Mouse (Mus musculus): ENCODE results near the gene Epor. TPM values are rescaled to one million over a fixed set of nuclear protein-coding genes. Genes with fewer than 3 reads are reported as not detected.

Epor gene
- polyA plus RNA-seq, 1 experiment, result 2.4 TPM

GRCm38 (mm10) chr9:21923036-21923435 is 40.3 kb downstream of the Epor start:
- H3K27ac ChIP-seq (ENCODE audit: insufficient read depth, low read depth, low read length), result no peak overlapping the region
- no peak for TF ChIP-seq POLR2A (IDR thresholded peaks at IDR 0.05; ENCODE audit: low read depth, low read length)
- no peak for TF ChIP-seq CTCF (IDR thresholded peaks at IDR 0.05; ENCODE audit: extremely low read depth, insufficient read length, insufficient replicate concordance, low read depth, low read length)
- H3K4me3 ChIP-seq (ENCODE audit: low read depth, low read length), result no peak overlapping the region
- peaks cover 17% of the 10 kb centered on the region for H3K4me1 ChIP-seq (ENCODE audit: control insufficient read depth, insufficient read depth, insufficient read length, low read length)
- H3K36me3 ChIP-seq (ENCODE audit: control insufficient read depth, insufficient read depth, low read length), result 0 out of 2 replicates have a peak, but pooled peaks cover 2% of the 10 kb centered on the region
- WGBS, result 90% methylated on average over 4 of the region's 4 CpGs
- no peaks in the 10 kb centered on the region for H3K27me3 ChIP-seq (ENCODE audit: control insufficient read depth, insufficient read depth, low read length)

DNA sequence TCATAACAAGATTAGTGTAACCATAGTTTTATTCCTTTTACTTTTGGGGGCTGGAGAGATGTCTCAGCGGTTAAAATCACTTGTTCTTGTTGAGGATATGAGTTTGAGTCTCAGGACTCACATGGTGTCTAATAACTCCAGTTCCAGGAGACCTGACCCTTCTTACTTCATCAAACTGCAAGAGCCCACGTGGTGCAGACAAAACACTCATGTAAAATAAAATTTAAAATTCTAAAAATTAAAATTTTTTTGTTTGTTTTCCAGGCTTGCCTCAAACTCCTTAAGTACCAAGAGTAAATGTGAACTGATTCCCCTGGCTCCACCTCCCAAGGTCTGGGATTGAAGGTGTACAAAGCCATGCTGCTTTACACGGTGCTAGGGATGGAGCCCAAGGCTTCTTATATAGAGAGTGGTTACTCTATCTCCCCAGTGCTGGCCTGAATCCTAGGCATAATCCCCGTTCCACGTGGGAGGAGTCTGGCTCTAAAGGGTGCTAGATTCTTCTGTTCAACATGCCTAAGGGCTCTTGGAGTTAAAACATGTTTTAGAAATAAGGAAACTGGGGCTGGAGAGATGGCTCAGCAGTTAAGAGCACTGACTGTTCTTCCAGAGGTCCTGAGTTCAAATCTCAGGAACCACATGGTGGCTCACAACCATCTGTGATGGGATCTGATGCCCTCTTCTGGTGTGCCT is 44.5 kb downstream of the Epor start:
- Histone ChIP-seq H3K27me3 (ENCODE audit: control insufficient read depth, insufficient read depth, low read length) (no peaks in the 10 kb centered on the region), H3K36me3 (ENCODE audit: control insufficient read depth, insufficient read depth, low read length) (no peaks in the 10 kb centered on the region), H3K4me1 (ENCODE audit: control insufficient read depth, insufficient read depth, insufficient read length, low read length) (peaks cover 11% of the 10 kb centered on the region), H3K4me3 (ENCODE audit: low read depth, low read length) (no peak overlapping the region), H3K27ac (ENCODE audit: insufficient read depth, low read depth, low read length) (no peak overlapping the region)
- TF ChIP-seq CTCF (IDR thresholded peaks at IDR 0.05; ENCODE audit: extremely low read depth, insufficient read length, insufficient replicate concordance, low read depth, low read length), result no peak
- no peak for TF ChIP-seq POLR2A (IDR thresholded peaks at IDR 0.05; ENCODE audit: low read depth, low read length)
- WGBS, result 37% methylated on average over 5 of the region's 5 CpGs

DNA sequence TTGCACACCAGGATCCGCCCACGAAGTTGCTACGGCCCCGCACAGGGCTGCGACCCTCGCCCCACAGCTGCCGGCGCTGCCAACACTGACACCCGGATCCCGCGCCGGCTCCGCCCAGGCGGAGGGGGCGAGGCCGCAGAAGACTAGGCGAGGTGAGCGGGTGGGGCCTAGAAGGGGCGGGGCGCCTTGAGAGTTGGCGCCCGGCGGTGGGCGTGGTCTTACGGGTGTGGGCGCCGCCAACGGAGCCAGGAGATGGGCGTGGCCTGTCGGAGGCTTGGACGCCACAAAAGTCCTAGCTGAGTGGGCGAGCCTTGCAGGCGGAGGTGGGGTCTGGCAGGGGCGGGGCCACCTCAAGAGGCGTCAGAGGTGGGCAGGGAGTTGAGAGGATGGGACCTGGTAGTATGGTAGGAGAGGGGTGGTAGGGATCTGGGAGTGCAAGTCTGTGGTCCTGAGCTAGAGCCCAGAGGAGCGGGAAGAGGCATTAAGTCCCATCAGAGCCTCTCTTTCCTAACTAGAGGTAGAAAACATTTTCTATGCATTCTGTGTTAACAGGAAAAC is 45.2 kb downstream of the Epor start, which contains the start of gene Rab3d:
TSS of gene Rab3d (minus strand) at position 158 of the 558 bp plus-strand sequence.
- peak within 1 kb of the TSS; percentile 45 for H3K27ac ChIP-seq (ENCODE audit: insufficient read depth, low read depth, low read length)
- TF ChIP-seq POLR2A (IDR thresholded peaks at IDR 0.05; ENCODE audit: low read depth, low read length) (peak; percentile 11; the same call in 1 of the 2 replicates), CTCF (IDR thresholded peaks at IDR 0.05; ENCODE audit: extremely low read depth, insufficient read length, insufficient replicate concordance, low read depth, low read length) (no peak)
- H3K36me3 ChIP-seq (ENCODE audit: control insufficient read depth, insufficient read depth, low read length), result peaks cover 1% of the 10 kb centered on the region; the same call in 1 of the 2 replicates
- H3K4me3 ChIP-seq (ENCODE audit: low read depth, low read length), result peak within 1 kb of the TSS; percentile 70
- peaks cover 9% of the 10 kb centered on the region for H3K4me1 ChIP-seq (ENCODE audit: control insufficient read depth, insufficient read depth, insufficient read length, low read length)
- WGBS, result under 1% methylated on average over 36 of the region's 36 CpGs
- no peaks in the 10 kb centered on the region for H3K27me3 ChIP-seq (ENCODE audit: control insufficient read depth, insufficient read depth, low read length)

- no peaks in the 10 kb centered on the region for H3K27me3 ChIP-seq (ENCODE audit: control insufficient read depth, insufficient read depth, low read length)
- peaks cover 9% of the 10 kb centered on the region for H3K4me1 ChIP-seq (ENCODE audit: control insufficient read depth, insufficient read depth, insufficient read length, low read length)
- H3K27ac ChIP-seq (ENCODE audit: insufficient read depth, low read depth, low read length), result peak overlapping the region; percentile 45
- WGBS, result 2% methylated on average over 35 of the region's 35 CpGs
- TF ChIP-seq CTCF (IDR thresholded peaks at IDR 0.05; ENCODE audit: extremely low read depth, insufficient read length, insufficient replicate concordance, low read depth, low read length) (no peak), POLR2A (IDR thresholded peaks at IDR 0.05; ENCODE audit: low read depth, low read length) (no peak)
- peak overlapping the region; percentile 70 for H3K4me3 ChIP-seq (ENCODE audit: low read depth, low read length)
- peaks cover 1% of the 10 kb centered on the region; the same call in 1 of the 2 replicates for H3K36me3 ChIP-seq (ENCODE audit: control insufficient read depth, insufficient read depth, low read length)
Measured at GRCm38 (mm10) chr9:21917493-21918034, 45.7 kb downstream of the Epor start.

- peak overlapping the region; percentile 70 for H3K4me3 ChIP-seq (ENCODE audit: low read depth, low read length)
- no peak for TF ChIP-seq CTCF (IDR thresholded peaks at IDR 0.05; ENCODE audit: extremely low read depth, insufficient read length, insufficient replicate concordance, low read depth, low read length)
- TF ChIP-seq POLR2A (IDR thresholded peaks at IDR 0.05; ENCODE audit: low read depth, low read length), result no peak
- no peak overlapping the region for H3K27ac ChIP-seq (ENCODE audit: insufficient read depth, low read depth, low read length)
- peaks cover 9% of the 10 kb centered on the region for H3K4me1 ChIP-seq (ENCODE audit: control insufficient read depth, insufficient read depth, insufficient read length, low read length)
- no peaks in the 10 kb centered on the region for H3K27me3 ChIP-seq (ENCODE audit: control insufficient read depth, insufficient read depth, low read length)
- WGBS, result 23% methylated on average over 3 of the region's 3 CpGs
- peaks cover 1% of the 10 kb centered on the region; the same call in 1 of the 2 replicates for H3K36me3 ChIP-seq (ENCODE audit: control insufficient read depth, insufficient read depth, low read length)
Measured at GRCm38 (mm10) chr9:21916851-21917492, 46.3 kb downstream of the Epor start.

DNA sequence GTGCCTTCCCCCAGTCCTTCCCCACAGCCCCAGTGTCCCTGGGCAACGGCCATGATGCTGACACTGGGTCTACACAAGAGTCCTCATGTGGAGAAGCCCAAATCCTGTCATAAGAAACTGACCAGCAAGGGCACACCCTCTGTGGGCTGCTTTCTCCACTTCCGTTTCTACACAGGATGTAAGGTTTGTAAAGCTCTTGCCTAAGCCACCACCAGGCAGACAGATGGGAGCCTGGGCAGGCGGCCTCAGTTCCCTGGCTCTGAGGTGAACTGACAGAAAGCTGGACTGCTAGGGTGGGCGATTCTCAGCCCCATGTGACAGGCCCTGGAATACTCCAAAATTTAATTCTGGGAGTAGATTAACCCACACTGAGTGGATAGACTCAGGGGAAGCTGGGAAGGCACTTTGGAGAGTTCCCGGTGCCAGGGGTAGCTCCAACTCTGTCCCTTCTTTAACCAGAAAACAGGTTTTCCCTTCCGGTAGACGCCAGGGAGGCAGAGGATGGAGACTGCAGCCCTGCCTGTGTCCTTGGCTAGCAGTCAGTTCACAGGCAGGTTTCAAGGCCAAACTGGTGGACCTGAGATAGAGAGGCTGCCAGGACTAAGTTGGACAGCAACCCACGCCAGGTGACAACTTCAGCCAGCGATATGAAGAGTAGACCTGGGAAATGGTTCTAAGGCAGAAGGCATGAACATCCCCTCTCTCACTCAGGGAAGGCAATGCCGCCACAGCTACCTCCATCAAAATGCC is 53.7 kb downstream of the Epor start:
- Histone ChIP-seq H3K27me3 (ENCODE audit: control insufficient read depth, insufficient read depth, low read length) (no peaks in the 10 kb centered on the region), H3K4me1 (ENCODE audit: control insufficient read depth, insufficient read depth, insufficient read length, low read length) (no peaks in the 10 kb centered on the region), H3K36me3 (ENCODE audit: control insufficient read depth, insufficient read depth, low read length) (peaks cover 1% of the 10 kb centered on the region; the same call in 1 of the 2 replicates), H3K4me3 (ENCODE audit: low read depth, low read length) (no peak overlapping the region), H3K27ac (ENCODE audit: insufficient read depth, low read depth, low read length) (no peak overlapping the region)
- WGBS, result 83% methylated on average over 10 of the region's 10 CpGs
- no peak for TF ChIP-seq CTCF (IDR thresholded peaks at IDR 0.05; ENCODE audit: extremely low read depth, insufficient read length, insufficient replicate concordance, low read depth, low read length)

Other genes with a start within 250 kb of the Epor start
- gene Ldlr, start 240.0 kb downstream of the Epor start, polyA plus RNA-seq (2012; rRNA removed), result 37.2 and 58.9 TPM in 2 replicates
- 11.0 and 22.6 TPM in 2 replicates for gene Spc24, start 203.2 kb downstream of the Epor start, polyA plus RNA-seq (2012; rRNA removed)
- 23.0 and 24.8 TPM in 2 replicates for gene Kank2, start 164.8 kb downstream of the Epor start, polyA plus RNA-seq (2012; rRNA removed)
- 10.2 and 12.3 TPM in 2 replicates for gene Angptl8, start 128.0 kb downstream of the Epor start, polyA plus RNA-seq (2012; rRNA removed)
- 36.4 and 73.5 TPM in 2 replicates for gene Dock6, start 110.9 kb downstream of the Epor start, polyA plus RNA-seq (2012; rRNA removed)
- gene Rab3d, start 45.3 kb downstream of the Epor start, polyA plus RNA-seq (2012; rRNA removed), result 48.9 and 86.7 TPM in 2 replicates
- gene Ccdc159, start 36.0 kb downstream of the Epor start, polyA plus RNA-seq (2012; rRNA removed), result 0.71 and 1.2 TPM in 2 replicates
- gene Tmem205, start 36.0 kb downstream of the Epor start, polyA plus RNA-seq (2012; rRNA removed), result 81.5 and 113 TPM in 2 replicates
- 5.2 and 5.5 TPM in 2 replicates for gene Plppr2, start 26.5 kb downstream of the Epor start, polyA plus RNA-seq (2012; rRNA removed)
- 4.7 and 7.1 TPM in 2 replicates for gene Swsap1, start 7.8 kb downstream of the Epor start, polyA plus RNA-seq (2012; rRNA removed)
- 3.4 and 3.8 TPM in 2 replicates for gene Rgl3, start 25.9 kb upstream of the Epor start, polyA plus RNA-seq (2012; rRNA removed)
- gene Ccdc151, start 39.1 kb upstream of the Epor start, polyA plus RNA-seq (2012; rRNA removed), result 0.05 TPM in 1 of 2 replicates, not detected in the other
- gene Prkcsh, start 39.3 kb upstream of the Epor start, polyA plus RNA-seq (2012; rRNA removed), result 82.7 and 169 TPM in 2 replicates
- 0.20 and 0.34 TPM in 2 replicates for gene Elavl3, start 88.5 kb upstream of the Epor start, polyA plus RNA-seq (2012; rRNA removed)
- gene Gm49318, start 107.8 kb upstream of the Epor start, polyA plus RNA-seq (2012; rRNA removed), result not detected in 2 replicates
- gene Zfp653, start 107.9 kb upstream of the Epor start, polyA plus RNA-seq (2012; rRNA removed), result 6.6 and 13.2 TPM in 2 replicates
- 26.8 and 35.7 TPM in 2 replicates for gene Ecsit, start 121.9 kb upstream of the Epor start, polyA plus RNA-seq (2012; rRNA removed)
- 166 and 227 TPM in 2 replicates for gene Cnn1, start 135.7 kb upstream of the Epor start, polyA plus RNA-seq (2012; rRNA removed)
- 108 and 120 TPM in 2 replicates for gene Elof1, start 153.7 kb upstream of the Epor start, polyA plus RNA-seq (2012; rRNA removed)
- 128 and 203 TPM in 2 replicates for gene Acp5, start 172.2 kb upstream of the Epor start, polyA plus RNA-seq (2012; rRNA removed)
- 35.4 and 43.1 TPM in 2 replicates for gene Pigyl, start 193.3 kb upstream of the Epor start, polyA plus RNA-seq (2012; rRNA removed)
- not detected in 2 replicates for gene Zfp872, start 224.6 kb upstream of the Epor start, polyA plus RNA-seq (2012; rRNA removed)

All from small intestine, adult 2 months (tissue).